Mouse (Mus musculus) intestine, embryonic 16.5 days (tissue): ENCODE results near the gene Evi2a. TPM values are rescaled to one million over a fixed set of nuclear protein-coding genes. Genes with fewer than 3 reads are reported as not detected.

Experiments used
- ATAC-seq: fragments of 200-750 bp; cut with Nextera tagmentation; 2 replicates; pipeline ENCODE4 v1.8.0; 2017; ENCODE audit warnings: moderate TSS enrichment, moderate library complexity
- H3K27ac ChIP-seq: fragments of 300-500 bp; sonication (generic); 2 replicates; pipeline ENCODE4 v1.5.1; 2014; ENCODE audit warnings: mild to moderate bottlenecking, low read length
- H3K27me3 ChIP-seq: fragments of 300-500 bp; sonication (generic); replicated peaks from 2 replicates; pipeline ENCODE4 v1.6.1; 2014; ENCODE audit warnings: low read length, control low read depth, mixed read lengths; ENCODE audit not compliant: control insufficient read depth, insufficient read depth
- H3K36me3 ChIP-seq: fragments of 300-500 bp; sonication (generic); 2 replicates; pipeline ENCODE4 v1.6.1; 2014; ENCODE audit warnings: low read length, control low read depth; ENCODE audit not compliant: control insufficient read depth, insufficient read depth
- H3K4me1 ChIP-seq: fragments of 300-500 bp; sonication (generic); 2 replicates; pipeline ENCODE4 v1.6.1; 2014; ENCODE audit warnings: low read length, control low read depth, mixed read lengths; ENCODE audit not compliant: control insufficient read depth, insufficient read depth
- H3K4me2 ChIP-seq: fragments of 300-500 bp; sonication (generic); 2 replicates; pipeline ENCODE4 v1.6.1; 2014; ENCODE audit warnings: low read depth, low read length, control low read depth
- H3K4me3 ChIP-seq: fragments of 300-500 bp; sonication (generic); 2 replicates; pipeline ENCODE4 v1.5.1; 2014; ENCODE audit warnings: mild to moderate bottlenecking, low read length
- H3K9ac ChIP-seq: fragments of 300-500 bp; sonication (generic); 2 replicates; pipeline ENCODE4 v1.6.1; 2014; ENCODE audit warnings: low read depth, low read length
- H3K9me3 ChIP-seq: fragments of 300-500 bp; sonication (generic); 2 replicates; pipeline ENCODE4 v1.6.1; 2016; ENCODE audit warnings: low read length, control low read depth; ENCODE audit not compliant: control insufficient read depth
- WGBS: fragments of 180-500 bp; shearing (Covaris S2); extraction: QIAGEN DNeasy Blood & Tissue Kit; methylation state at CpG from one replicate; pipeline ENCODE4 v1.1.7; 2014; 5-methylcytosine and 5-hydroxymethylcytosine counted together
- polyA plus RNA-seq: library from polyadenylated mRNA; unstranded; fragments of >200 nt; fragmentation: Nextera tagmentation; extraction: Ambion mirVana; gene quantifications from 2 replicates; pipeline ENCODE4 v1.2.1, GENCODE M21; 2015

The Evi2a gene
- polyA plus RNA-seq, 1 experiment from 2014 or later: 3.4 TPM

DNA sequence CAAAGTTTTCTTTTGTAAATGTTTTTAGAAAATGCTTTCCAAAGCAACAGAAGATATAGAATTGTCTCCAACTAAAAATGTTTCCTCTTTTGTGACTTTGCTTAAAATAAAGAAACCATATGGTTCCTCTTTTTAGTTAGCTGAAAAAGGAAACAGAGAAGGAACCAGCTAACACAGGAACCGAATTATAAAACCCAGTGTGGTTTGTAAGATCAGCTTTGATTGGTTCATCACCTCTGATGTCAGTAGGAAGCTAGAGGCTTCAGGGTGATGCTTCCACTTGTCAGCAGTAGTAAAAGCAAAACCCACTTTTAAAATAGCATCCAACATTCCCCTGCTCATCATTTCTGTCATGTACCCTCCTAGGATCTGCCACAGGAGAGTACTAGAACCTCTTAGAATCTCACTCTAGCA is 10.5 kb downstream of the Evi2a start:
- Histone ChIP-seq H3K27ac (no peak overlapping the region), H3K36me3 (no peaks in the 10 kb centered on the region), H3K4me3 (no peak overlapping the region), H3K9me3 (no peaks in the 10 kb centered on the region), H3K27me3 (no peaks in the 10 kb centered on the region), H3K9ac (no peak overlapping the region), H3K4me2 (no peak overlapping the region), H3K4me1 (no peaks in the 10 kb centered on the region; the same call in 1 of the 2 replicates)
- 80% methylated on average over 1 of the region's 1 CpGs for WGBS
- no peak for ATAC-seq

DNA sequence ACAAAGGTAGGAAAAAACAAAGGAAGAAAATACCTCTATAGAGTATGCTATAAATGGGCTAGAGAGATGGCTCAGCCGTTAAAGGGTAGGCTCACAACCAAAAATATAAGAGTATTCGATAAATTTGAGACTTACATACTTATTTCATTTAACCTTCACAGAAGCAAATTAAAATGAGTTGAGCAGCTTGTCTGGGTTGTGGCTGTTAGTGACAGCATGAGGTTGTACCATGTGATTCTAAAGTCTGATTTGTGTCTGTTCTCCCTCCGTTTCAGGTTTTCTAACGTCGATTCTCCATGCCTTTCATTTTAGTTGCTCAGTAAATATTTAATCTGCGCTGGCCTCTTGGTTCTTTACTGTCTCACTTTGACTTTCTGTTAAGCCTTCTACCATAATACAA is 11.1 kb downstream of the Evi2a start:
- WGBS: 62% methylated on average over 6 of the region's 6 CpGs
- H3K4me1 ChIP-seq: no peaks in the 10 kb centered on the region; the same call in 1 of the 2 replicates
- no peaks in the 10 kb centered on the region for H3K27me3 ChIP-seq
- no peak overlapping the region for H3K9ac ChIP-seq
- no peaks in the 10 kb centered on the region for H3K9me3 ChIP-seq
- H3K27ac ChIP-seq: no peak overlapping the region
- no peak overlapping the region for H3K4me2 ChIP-seq
- no peak overlapping the region for H3K4me3 ChIP-seq
- H3K36me3 ChIP-seq: no peaks in the 10 kb centered on the region
- no peak for ATAC-seq

DNA sequence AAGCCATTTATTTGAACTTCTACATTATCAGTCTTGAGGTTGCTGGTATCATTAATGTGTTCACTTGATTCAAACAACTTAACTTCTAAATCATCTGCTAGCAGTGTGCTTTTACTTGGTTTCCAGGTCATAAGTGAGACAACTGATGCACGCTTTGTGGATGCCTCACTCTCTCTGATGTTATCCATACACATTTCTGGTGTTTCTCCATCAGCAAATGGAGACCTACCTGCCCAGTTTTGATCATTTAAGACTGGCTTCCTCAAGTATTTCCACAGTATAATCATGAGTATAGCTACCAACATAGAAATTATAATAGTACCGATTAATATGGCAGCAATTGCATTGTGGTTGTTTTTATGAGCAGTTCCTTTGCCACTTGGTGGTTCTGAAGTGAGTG is 14.6 kb downstream of the Evi2a start:
- Histone ChIP-seq H3K27me3 (no peaks in the 10 kb centered on the region), H3K4me2 (no peak overlapping the region), H3K27ac (no peak overlapping the region), H3K9me3 (no peaks in the 10 kb centered on the region), H3K9ac (no peak overlapping the region), H3K4me1 (no peaks in the 10 kb centered on the region; the same call in 1 of the 2 replicates), H3K36me3 (no peaks in the 10 kb centered on the region), H3K4me3 (no peak overlapping the region)
- 90% methylated on average over 2 of the region's 2 CpGs for WGBS
- no peak for ATAC-seq

DNA sequence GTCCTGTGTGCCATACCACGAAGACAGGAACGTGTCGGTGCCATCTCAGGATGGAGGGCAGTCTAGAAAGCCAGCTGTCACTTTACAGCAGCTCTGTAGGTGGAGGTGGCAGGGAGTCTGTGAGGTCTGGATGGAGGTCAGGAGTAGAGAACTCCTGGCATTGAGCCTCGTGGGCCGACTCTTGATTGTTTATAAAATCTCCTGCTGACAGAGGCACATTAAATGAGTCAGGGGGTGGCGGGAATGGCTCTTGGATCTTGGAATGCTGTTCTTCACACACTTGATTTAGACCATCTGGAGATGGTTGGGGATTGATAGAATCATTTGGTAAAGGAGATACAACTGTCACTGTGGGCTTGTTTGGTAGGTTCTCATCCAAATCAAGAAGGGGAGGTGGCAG is 15.1 kb downstream of the Evi2a start:
- no peak overlapping the region for H3K4me3 ChIP-seq
- no peaks in the 10 kb centered on the region for H3K36me3 ChIP-seq
- 65% methylated on average over 6 of the region's 6 CpGs for WGBS
- no peaks in the 10 kb centered on the region; the same call in 1 of the 2 replicates for H3K4me1 ChIP-seq
- no peak overlapping the region for H3K9ac ChIP-seq
- H3K27me3 ChIP-seq: no peaks in the 10 kb centered on the region
- H3K4me2 ChIP-seq: no peak overlapping the region
- H3K27ac ChIP-seq: no peak overlapping the region
- no peak for ATAC-seq
- no peaks in the 10 kb centered on the region for H3K9me3 ChIP-seq

DNA sequence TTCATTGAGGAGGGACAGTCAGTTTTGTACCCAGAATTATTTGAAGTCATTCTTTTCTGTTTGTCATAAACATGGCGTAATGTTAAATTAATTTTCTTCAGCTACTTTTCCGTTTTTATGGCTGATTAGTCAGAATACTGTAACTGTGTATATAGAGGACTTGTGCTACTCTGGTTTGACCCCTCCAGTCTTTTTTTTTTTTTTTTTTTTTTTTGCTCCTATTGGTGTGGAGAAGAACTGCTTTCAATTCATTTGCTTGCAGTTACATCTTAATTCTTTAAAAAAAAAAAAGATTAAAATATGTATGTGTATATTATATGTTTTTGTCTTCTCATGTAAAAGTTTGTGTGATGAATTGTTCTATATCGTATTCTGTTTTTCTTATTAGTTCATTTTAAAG is 18.4 kb downstream of the Evi2a start:
- H3K4me1 ChIP-seq: no peaks in the 10 kb centered on the region; the same call in 1 of the 2 replicates
- H3K27ac ChIP-seq: no peak overlapping the region
- 85% methylated on average over 3 of the region's 3 CpGs for WGBS
- H3K27me3 ChIP-seq: no peaks in the 10 kb centered on the region
- no peak overlapping the region for H3K4me2 ChIP-seq
- H3K4me3 ChIP-seq: no peak overlapping the region
- ATAC-seq: no peak
- H3K9me3 ChIP-seq: no peaks in the 10 kb centered on the region
- H3K9ac ChIP-seq: no peak overlapping the region
- H3K36me3 ChIP-seq: no peaks in the 10 kb centered on the region

DNA sequence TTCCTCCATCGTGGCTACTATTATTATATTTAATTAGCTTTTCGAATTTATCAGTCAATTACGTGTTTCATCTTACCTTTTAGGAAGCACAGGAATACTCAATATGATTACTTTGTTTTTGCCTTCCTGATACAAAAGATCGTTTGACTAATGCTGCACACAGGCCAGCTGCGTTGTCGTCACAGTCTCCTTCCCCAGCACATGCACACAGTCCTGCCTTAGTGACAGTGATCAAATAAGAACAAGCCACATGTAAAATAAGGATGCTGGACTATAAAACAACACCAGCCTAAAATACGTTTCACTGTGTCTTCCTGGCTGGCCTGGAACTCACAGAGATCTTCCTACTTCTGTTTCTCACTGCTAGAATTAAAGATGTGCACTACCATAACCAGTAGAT is 25.9 kb downstream of the Evi2a start:
- no peaks in the 10 kb centered on the region for H3K27me3 ChIP-seq
- no peak overlapping the region for H3K9ac ChIP-seq
- H3K4me2 ChIP-seq: no peak overlapping the region
- WGBS: 83% methylated on average over 7 of the region's 7 CpGs
- H3K4me1 ChIP-seq: no peaks in the 10 kb centered on the region
- 0 out of 2 replicates have a peak, but pooled peaks cover 3% of the 10 kb centered on the region for H3K36me3 ChIP-seq
- H3K27ac ChIP-seq: no peak overlapping the region
- ATAC-seq: no peak
- no peaks in the 10 kb centered on the region for H3K9me3 ChIP-seq
- no peak overlapping the region for H3K4me3 ChIP-seq

- WGBS: 57% methylated on average over 8 of the region's 8 CpGs
- no peaks in the 10 kb centered on the region for H3K27me3 ChIP-seq
- H3K36me3 ChIP-seq: 0 out of 2 replicates have a peak, but pooled peaks cover 3% of the 10 kb centered on the region
- H3K4me1 ChIP-seq: no peaks in the 10 kb centered on the region
- no peak within 1 kb of the TSS for H3K4me3 ChIP-seq
- no peak within 1 kb of the TSS for H3K4me2 ChIP-seq
- no peak within 1 kb of the TSS for H3K27ac ChIP-seq
- H3K9me3 ChIP-seq: no peaks in the 10 kb centered on the region
- H3K9ac ChIP-seq: no peak within 1 kb of the TSS
- ATAC-seq: no peak
Observed at GRCm38 (mm10) chr11:79503845-79504244, 26.6 kb downstream of the Evi2a start, which contains the start of gene Omg. Gene Omg (minus strand): TSS chr11:79504084.

DNA sequence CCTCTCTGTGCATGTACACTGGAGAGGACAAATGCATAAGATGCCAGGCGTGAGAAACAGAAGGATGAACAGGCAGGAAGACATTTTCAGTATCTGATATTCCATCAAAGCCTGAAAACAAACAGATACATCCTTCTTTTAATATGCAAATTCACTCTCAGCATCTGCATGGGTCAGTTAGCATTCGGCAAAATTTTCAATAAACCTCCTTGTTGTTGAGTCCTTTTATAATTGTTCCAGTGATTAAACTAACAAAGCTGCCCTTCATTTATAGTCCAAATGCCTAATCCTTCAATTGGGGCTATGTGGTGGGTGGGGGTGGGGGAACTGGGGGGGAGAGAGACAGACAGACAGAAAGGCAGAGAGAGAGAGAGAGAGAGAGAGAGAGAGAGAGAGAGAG is 27.5 kb downstream of the Evi2a start:
- Histone ChIP-seq H3K9ac (no peak overlapping the region), H3K27ac (no peak overlapping the region), H3K9me3 (no peaks in the 10 kb centered on the region), H3K27me3 (no peaks in the 10 kb centered on the region), H3K4me2 (no peak overlapping the region), H3K36me3 (0 out of 2 replicates have a peak, but pooled peaks cover 3% of the 10 kb centered on the region), H3K4me1 (no peaks in the 10 kb centered on the region), H3K4me3 (no peak overlapping the region)
- ATAC-seq: no peak
- WGBS: 78% methylated on average over 2 of the region's 2 CpGs

GRCm38 (mm10) chr11:79494976-79495800 is 35.2 kb downstream of the Evi2a start:
- H3K4me1 ChIP-seq: no peaks in the 10 kb centered on the region
- no peak overlapping the region for H3K4me3 ChIP-seq
- no peaks in the 10 kb centered on the region for H3K9me3 ChIP-seq
- H3K27ac ChIP-seq: no peak overlapping the region
- H3K36me3 ChIP-seq: no peaks in the 10 kb centered on the region
- no peaks in the 10 kb centered on the region for H3K27me3 ChIP-seq
- H3K9ac ChIP-seq: no peak overlapping the region
- ATAC-seq: no peak
- no peak overlapping the region for H3K4me2 ChIP-seq
- 79% methylated on average over 10 of the region's 10 CpGs for WGBS
